Mouse (Mus musculus): ENCODE results near the gene Lbx2. TPM values are rescaled to one million over a fixed set of nuclear protein-coding genes. Genes with fewer than 3 reads are reported as not detected.

Lbx2 gene
- polyA plus RNA-seq, 1 experiment from 2014 or later: not detected

- peaks cover 23% of the 10 kb centered on the region for H3K36me3 ChIP-seq
- WGBS: under 1% methylated on average over 54 of the region's 54 CpGs
- peak within 1 kb of the TSS; percentile 77 for H3K4me3 ChIP-seq
- peak within 1 kb of the TSS; percentile 94 for H3K27ac ChIP-seq
- peak; percentile 84 for ATAC-seq (ENCODE audit: low FRiP score)
- peaks cover 56% of the 10 kb centered on the region for H3K27me3 ChIP-seq
- H3K4me1 ChIP-seq (replicated peaks): peaks cover 25% of the 10 kb centered on the region
- peak within 1 kb of the TSS; percentile 88 for H3K9ac ChIP-seq
- H3K9me3 ChIP-seq: no peaks in the 10 kb centered on the region
- H3K4me2 ChIP-seq: peak within 1 kb of the TSS; percentile 94
These were observed 8.4 kb upstream of the Lbx2 start, which contains the start of gene Pcgf1 for GRCm38 (mm10) chr6:83077630-83078323. Pcgf1 (plus strand) TSS chr6:83077869.

- WGBS: under 1% methylated on average over 46 of the region's 46 CpGs
- H3K27me3 ChIP-seq: peaks cover 56% of the 10 kb centered on the region
- peak overlapping the region; percentile 77 for H3K4me3 ChIP-seq
- H3K9ac ChIP-seq: peak overlapping the region; percentile 88
- H3K9me3 ChIP-seq: no peaks in the 10 kb centered on the region
- H3K36me3 ChIP-seq: peaks cover 23% of the 10 kb centered on the region
- H3K4me1 ChIP-seq (replicated peaks): peaks cover 25% of the 10 kb centered on the region
- ATAC-seq (ENCODE audit: low FRiP score): peak; percentile 95
- H3K4me2 ChIP-seq: peak overlapping the region; percentile 94
- H3K27ac ChIP-seq: peak overlapping the region; percentile 94
These were observed 7.8 kb upstream of the Lbx2 start for GRCm38 (mm10) chr6:83078324-83078858.

- 0 out of 2 replicates have a peak overlapping the region, but pooled peaks have one; percentile 81 for H3K4me2 ChIP-seq
- no peaks in the 10 kb centered on the region for H3K9me3 ChIP-seq
- H3K27ac ChIP-seq: no peak overlapping the region
- no peak overlapping the region for H3K9ac ChIP-seq
- peaks cover 25% of the 10 kb centered on the region for H3K4me1 ChIP-seq (replicated peaks)
- H3K4me3 ChIP-seq: no peak overlapping the region
- H3K36me3 ChIP-seq: peaks cover 23% of the 10 kb centered on the region
- WGBS: 93% methylated on average over 5 of the region's 5 CpGs
- ATAC-seq (ENCODE audit: low FRiP score): no peak
- H3K27me3 ChIP-seq: peaks cover 56% of the 10 kb centered on the region
These were observed 6.0 kb upstream of the Lbx2 start for GRCm38 (mm10) chr6:83080210-83080609.

- no peaks in the 10 kb centered on the region for H3K9me3 ChIP-seq
- no peak for ATAC-seq (ENCODE audit: low FRiP score)
- no peak overlapping the region; the same call in 1 of the 2 replicates for H3K9ac ChIP-seq
- H3K4me1 ChIP-seq (replicated peaks): peaks cover 31% of the 10 kb centered on the region
- WGBS: 13% methylated on average over 5 of the region's 5 CpGs
- H3K27me3 ChIP-seq: peaks cover 68% of the 10 kb centered on the region
- no peak overlapping the region for H3K4me2 ChIP-seq
- no peak overlapping the region for H3K4me3 ChIP-seq
- peaks cover 23% of the 10 kb centered on the region for H3K36me3 ChIP-seq
- no peak overlapping the region for H3K27ac ChIP-seq
These were observed 2.7 kb upstream of the Lbx2 start for GRCm38 (mm10) chr6:83083497-83083896.

- WGBS: 5% methylated on average over 6 of the region's 6 CpGs
- no peak for ATAC-seq (ENCODE audit: low FRiP score)
- Histone ChIP-seq H3K36me3 (peaks cover 23% of the 10 kb centered on the region), H3K27ac (no peak overlapping the region), H3K9me3 (no peaks in the 10 kb centered on the region), H3K27me3 (peaks cover 78% of the 10 kb centered on the region), H3K4me2 (no peak overlapping the region), H3K4me3 (no peak overlapping the region), H3K4me1 (replicated peaks) (peaks cover 23% of the 10 kb centered on the region), H3K9ac (no peak overlapping the region)
These were observed 1.7 kb upstream of the Lbx2 start for GRCm38 (mm10) chr6:83084477-83084876.

- peaks cover 98% of the 10 kb centered on the region for H3K27me3 ChIP-seq
- ATAC-seq (ENCODE audit: low FRiP score): no peak
- WGBS: 1% methylated on average over 47 of the region's 47 CpGs
- peak overlapping the region; percentile 35 for H3K4me2 ChIP-seq
- peaks cover 14% of the 10 kb centered on the region for H3K4me1 ChIP-seq (replicated peaks)
- H3K4me3 ChIP-seq: peak overlapping the region; percentile 17
- no peak overlapping the region for H3K27ac ChIP-seq
- 0 out of 2 replicates have a peak overlapping the region, but pooled peaks have one; percentile 55 for H3K9ac ChIP-seq
- H3K36me3 ChIP-seq: peaks cover 3% of the 10 kb centered on the region
- H3K9me3 ChIP-seq: no peaks in the 10 kb centered on the region
These were observed 1.2 kb downstream of the Lbx2 start for GRCm38 (mm10) chr6:83087205-83087925.

GRCm38 (mm10) chr6:83087926-83088260, 1.7 kb downstream of the Lbx2 start:
- H3K9ac ChIP-seq: 0 out of 2 replicates have a peak overlapping the region, but pooled peaks have one; percentile 55
- H3K27me3 ChIP-seq: peaks cover 98% of the 10 kb centered on the region
- H3K4me3 ChIP-seq: no peak overlapping the region
- WGBS: 4% methylated on average over 9 of the region's 9 CpGs
- H3K4me2 ChIP-seq: peak overlapping the region; percentile 35; the same call in 1 of the 2 replicates
- ATAC-seq (ENCODE audit: low FRiP score): no peak
- no peak overlapping the region for H3K27ac ChIP-seq
- no peaks in the 10 kb centered on the region for H3K36me3 ChIP-seq
- peaks cover 14% of the 10 kb centered on the region for H3K4me1 ChIP-seq (replicated peaks)
- no peaks in the 10 kb centered on the region for H3K9me3 ChIP-seq

- no peaks in the 10 kb centered on the region for H3K36me3 ChIP-seq
- no peaks in the 10 kb centered on the region for H3K9me3 ChIP-seq
- 43% methylated on average over 6 of the region's 6 CpGs for WGBS
- H3K27ac ChIP-seq: no peak overlapping the region
- ATAC-seq (ENCODE audit: low FRiP score): no peak
- H3K4me3 ChIP-seq: no peak overlapping the region
- H3K9ac ChIP-seq: no peak overlapping the region
- H3K4me1 ChIP-seq (replicated peaks): peaks cover 4% of the 10 kb centered on the region
- no peak overlapping the region for H3K4me2 ChIP-seq
- peaks cover 69% of the 10 kb centered on the region for H3K27me3 ChIP-seq
These were observed 6.4 kb downstream of the Lbx2 start for GRCm38 (mm10) chr6:83092416-83093127.

- H3K4me3 ChIP-seq: no peak overlapping the region
- H3K4me2 ChIP-seq: no peak overlapping the region
- H3K9ac ChIP-seq: no peak overlapping the region
- H3K27me3 ChIP-seq: peaks cover 35% of the 10 kb centered on the region
- H3K4me1 ChIP-seq (replicated peaks): 0 out of 2 replicates have a peak, but pooled peaks cover 3% of the 10 kb centered on the region
- WGBS: 44% methylated on average over 6 of the region's 6 CpGs
- H3K27ac ChIP-seq: no peak overlapping the region
- no peak for ATAC-seq (ENCODE audit: low FRiP score)
- no peaks in the 10 kb centered on the region for H3K36me3 ChIP-seq
- no peaks in the 10 kb centered on the region for H3K9me3 ChIP-seq
These were observed 9.8 kb downstream of the Lbx2 start for GRCm38 (mm10) chr6:83095968-83096367.

GRCm38 (mm10) chr6:83098411-83098810, 12.2 kb downstream of the Lbx2 start:
- H3K27me3 ChIP-seq: peaks cover 15% of the 10 kb centered on the region
- H3K4me2 ChIP-seq: no peak overlapping the region
- H3K27ac ChIP-seq: no peak overlapping the region
- ATAC-seq (ENCODE audit: low FRiP score): no peak
- whole genome bisulfite sequencing: 81% methylated on average over 2 of the region's 2 CpGs
- no peak overlapping the region for H3K4me3 ChIP-seq
- peaks cover 20% of the 10 kb centered on the region for H3K4me1 ChIP-seq (replicated peaks)
- H3K9me3 ChIP-seq: no peaks in the 10 kb centered on the region
- H3K36me3 ChIP-seq: no peaks in the 10 kb centered on the region
- H3K9ac ChIP-seq: no peak overlapping the region

GRCm38 (mm10) chr6:83101316-83101687, 15.1 kb downstream of the Lbx2 start, which contains the start of the genes Ccdc142 and Gm42688:
Ccdc142 (plus strand) TSS chr6:83101601.
Gm42688 (plus strand) TSS chr6:83101617.
- Histone ChIP-seq H3K4me1 (replicated peaks) (peaks cover 23% of the 10 kb centered on the region), H3K27me3 (peaks cover 4% of the 10 kb centered on the region; the same call in 1 of the 2 replicates), H3K9ac (peak within 1 kb of the TSS; percentile 92), H3K4me2 (peak within 1 kb of the TSS; percentile 98), H3K4me3 (peak within 1 kb of the TSS; percentile 80), H3K27ac (peak within 1 kb of the TSS; percentile 90), H3K36me3 (peaks cover 9% of the 10 kb centered on the region; the same call in 1 of the 2 replicates), H3K9me3 (no peaks in the 10 kb centered on the region)
- peak; percentile 93 for ATAC-seq (ENCODE audit: low FRiP score)
- 0% methylated on average over 25 of the region's 25 CpGs for WGBS
